In genomic region chr2:71039522-71040121, GRCm38 (mm10) we compare ENCODE assay signal across 8 mouse cellular contexts. TPM values are rescaled to one million over a fixed set of nuclear protein-coding genes. Genes with fewer than 3 reads are reported as not detected.
A peak's percentile ranks its signal among the peaks of the same experiment; 100 is the strongest.
DNase-seq lines count a peak whose midpoint lies in the region; ATAC-seq and TF ChIP-seq lines count a peak whose summit lies in the region.

No protein-coding gene starts in this region.

- H3K79me3 ChIP-seq in C2C12 (ENCODE audit: low read depth): no peaks in the 10 kb centered on the region

- H3K4me1 ChIP-seq in heart, embryonic 13.5 days: peaks cover 15% of the 10 kb centered on the region
- H3K4me1 ChIP-seq in liver, embryonic 13.5 days (replicated peaks): peaks cover 2% of the 10 kb centered on the region
- H3K4me1 ChIP-seq in neural tube, embryonic 14.5 days (ENCODE audit: control insufficient read depth, insufficient read depth, low read length): no peaks in the 10 kb centered on the region; the same call in 1 of the 2 replicates

- H3ac ChIP-seq in C2C12 (ENCODE audit: control insufficient read depth, insufficient read length, low read depth): no peak overlapping the region

- TF ChIP-seq CTCF in C2C12 (IDR thresholded peaks at IDR 0.05; ENCODE audit: control insufficient read depth, insufficient read depth, insufficient read length): peak; percentile 51

- peak; percentile 93 for DNase-seq in brain, adult 2 months (ENCODE audit: low read depth, low spot score)
- DNase-seq in kidney, postnatal 14 days: peak; percentile 85
- DNase-seq in liver, embryonic 13.5 days: peak; percentile 23
- DNase-seq in telencephalon, adult 2 months (ENCODE audit: low read depth, low spot score): peak; percentile 77

- no peak overlapping the region for H3K27ac ChIP-seq in heart, embryonic 13.5 days (replicated peaks)
- no peak overlapping the region for H3K27ac ChIP-seq in liver, embryonic 13.5 days
- H3K27ac ChIP-seq in neural tube, embryonic 14.5 days (ENCODE audit: low read depth, low read length): no peak overlapping the region

- peaks cover 4% of the 10 kb centered on the region for H3K79me2 ChIP-seq in C2C12 (ENCODE audit: control insufficient read depth, insufficient read depth)

- H3K9ac ChIP-seq in heart, embryonic 13.5 days: no peak overlapping the region
- H3K9ac ChIP-seq in liver, embryonic 13.5 days: no peak overlapping the region
- no peak overlapping the region for H3K9ac ChIP-seq in neural tube, embryonic 14.5 days (replicated peaks; ENCODE audit: low read depth, low read length)

- no peaks in the 10 kb centered on the region for H3K27me3 ChIP-seq in C2C12 (ENCODE audit: control insufficient read depth, insufficient read depth, insufficient read length)
- no peaks in the 10 kb centered on the region for H3K27me3 ChIP-seq in heart, embryonic 13.5 days (replicated peaks)
- H3K27me3 ChIP-seq in liver, embryonic 13.5 days: no peaks in the 10 kb centered on the region
- no peaks in the 10 kb centered on the region for H3K27me3 ChIP-seq in neural tube, embryonic 14.5 days (ENCODE audit: control insufficient read depth, insufficient read depth, low read length)

- H3K4me2 ChIP-seq in heart, embryonic 13.5 days: peak overlapping the region; percentile 46
- H3K4me2 ChIP-seq in liver, embryonic 13.5 days: no peak overlapping the region
- 0 out of 2 replicates have a peak overlapping the region, but pooled peaks have one; percentile 15 for H3K4me2 ChIP-seq in neural tube, embryonic 14.5 days (ENCODE audit: low read depth, low read length)

- peak; percentile 56; the same call in 1 of the 2 replicates for ATAC-seq in erythroid progenitor cell, adult 5-6 weeks (replicated peaks; ENCODE audit: low FRiP score, poor library complexity, severe bottlenecking)
- ATAC-seq in heart, embryonic 13.5 days (ENCODE audit: extremely low read depth, insufficient number of reproducible peaks, low FRiP score, low TSS enrichment): no peak
- no peak for ATAC-seq in liver, embryonic 13.5 days (ENCODE audit: low read depth)
- ATAC-seq in neural tube, embryonic 14.5 days (ENCODE audit: low read depth): peak; percentile 78

- 40% methylated on average over 11 of the region's 11 CpGs for WGBS in heart, embryonic 13.5 days
- 52% methylated on average over 11 of the region's 11 CpGs for WGBS in liver, embryonic 13.5 days (ENCODE audit: insufficient replicate concordance)
- 40% methylated on average over 11 of the region's 11 CpGs for WGBS in neural tube, embryonic 14.5 days

- no peak overlapping the region for H3K4me3 ChIP-seq in C2C12 (ENCODE audit: insufficient read depth, poor library complexity, severe bottlenecking)
- no peak overlapping the region for H3K4me3 ChIP-seq in heart, embryonic 13.5 days
- no peak overlapping the region for H3K4me3 ChIP-seq in liver, embryonic 13.5 days (replicated peaks)
- no peak overlapping the region for H3K4me3 ChIP-seq in neural tube, embryonic 14.5 days (ENCODE audit: low read depth, low read length)

- H3K36me3 ChIP-seq in C2C12 (ENCODE audit: control insufficient read depth, insufficient read depth): no peaks in the 10 kb centered on the region
- H3K36me3 ChIP-seq in heart, embryonic 13.5 days: no peaks in the 10 kb centered on the region
- H3K36me3 ChIP-seq in liver, embryonic 13.5 days: no peaks in the 10 kb centered on the region
- H3K36me3 ChIP-seq in neural tube, embryonic 14.5 days (ENCODE audit: control insufficient read depth, insufficient read depth, low read length): no peaks in the 10 kb centered on the region

- no peaks in the 10 kb centered on the region for H3K9me3 ChIP-seq in heart, embryonic 13.5 days
- H3K9me3 ChIP-seq in liver, embryonic 13.5 days (replicated peaks): no peaks in the 10 kb centered on the region
- no peaks in the 10 kb centered on the region for H3K9me3 ChIP-seq in neural tube, embryonic 14.5 days (ENCODE audit: control insufficient read depth, low read length)

TF ChIP-seq in C2C12, 6 proteins besides CTCF, POLR2A, EP300 and RAD21:
- TF ChIP-seq FOSL1 (IDR thresholded peaks at IDR 0.05; ENCODE audit: insufficient read depth, low read length, poor library complexity, severe bottlenecking) (no peak), MYOG (IDR thresholded peaks at IDR 0.05; ENCODE audit: control insufficient read depth, extremely low read depth, insufficient read length) (no peak), USF1 (IDR thresholded peaks at IDR 0.05; ENCODE audit: low read depth) (no peak), MAX (IDR thresholded peaks at IDR 0.05) (no peak)

RNA-seq across cellular contexts. Expression of gene Dcaf17, which starts 15.5 kb away (rescaled TPM):
- 2.0 TPM for polyA plus RNA-seq in C2C12 (2012; fragmentation: generic; extraction: Trizol)
- 0.84 and 3.6 TPM in 2 replicates for total RNA-seq in erythroid progenitor cell, adult 5-6 weeks (2015; ENCODE audit: low replicate concordance)
- 8.8 and 9.1 TPM in 2 replicates for total RNA-seq in erythroid progenitor cell, adult 5-6 weeks (2017; ENCODE audit: low replicate concordance)
- 17.7 and 18.7 TPM in 2 replicates for polyA plus RNA-seq in heart, embryonic 13.5 days (2015; fragmentation: Nextera tagmentation; extraction: Ambion mirVana)
- 18.3 and 20.2 TPM in 2 replicates for polyA plus RNA-seq in liver, embryonic 13.5 days (2015; fragmentation: Nextera tagmentation; extraction: Ambion mirVana)
- 27.5 and 31.7 TPM in 2 replicates for polyA plus RNA-seq in neural tube, embryonic 14.5 days (2014; fragmentation: Nextera tagmentation; extraction: Ambion mirVana)

RNA-seq across cellular contexts. Expression of gene Mettl8, which starts 15.8 kb away (rescaled TPM):
- 8.5 TPM for polyA plus RNA-seq in C2C12 (2012; fragmentation: generic; extraction: Trizol)
- total RNA-seq in erythroid progenitor cell, adult 5-6 weeks (2015; ENCODE audit: low replicate concordance): 12.3 and 17.6 TPM in 2 replicates
- 7.3 and 28.8 TPM in 2 replicates for total RNA-seq in erythroid progenitor cell, adult 5-6 weeks (2017; ENCODE audit: low replicate concordance)
- 9.4 and 9.8 TPM in 2 replicates for polyA plus RNA-seq in heart, embryonic 13.5 days (2015; fragmentation: Nextera tagmentation; extraction: Ambion mirVana)
- 10.0 and 12.7 TPM in 2 replicates for polyA plus RNA-seq in liver, embryonic 13.5 days (2015; fragmentation: Nextera tagmentation; extraction: Ambion mirVana)
- polyA plus RNA-seq in neural tube, embryonic 14.5 days (2014; fragmentation: Nextera tagmentation; extraction: Ambion mirVana): 13.3 and 14.1 TPM in 2 replicates

Comparison
In these comparisons a context has a peak if more than half of its experiments do, and no peak if none do; other contexts are left out.
1. DNase-seq: peak in every context shown above with its lines; median percentile 93 in brain, adult 2 months; 85 in kidney, postnatal 14 days; 77 in telencephalon, adult 2 months; 23 in liver, embryonic 13.5 days.
2. ATAC-seq: peak in erythroid progenitor cell, adult 5-6 weeks (single experiment) and neural tube, embryonic 14.5 days (single experiment); none in heart, embryonic 13.5 days (single experiment) and liver, embryonic 13.5 days (single experiment).